Mouse (Mus musculus) heart, postnatal 0 days (tissue): ENCODE data around the gene Borcs6.

Experiments used
- CTCF ChIP-seq: IDR thresholded peaks from 2 replicates; pipeline ENCODE4 v1.5.1; 2016; ENCODE audit warnings: antibody characterized with exemption, control low read depth, low read depth
- EP300 ChIP-seq: IDR thresholded peaks from 2 replicates; pipeline ENCODE4 v1.6.1; 2016; ENCODE audit warnings: antibody characterized with exemption, low read depth

GRCm38 (mm10) chr11:69012071-69012601 is 47.4 kb upstream of the Borcs6 start:
- TF ChIP-seq CTCF (no peak), EP300 (0 out of 2 replicates have a peak, but pooled peaks have one; percentile 48)
